Mouse (Mus musculus) skeletal muscle tissue, adult 2 months (tissue): ENCODE data around the gene Arid4a.

Experiments used
- DNase-seq: peaks from one replicate; pipeline ENCODE4 v3.0.0-alpha.2; 2012; ENCODE audit warnings: low read depth, low spot score

Gene Arid4a

GRCm38 (mm10) chr12:71015363-71016210 is at the start of gene Arid4a:
Gene Arid4a, plus strand, starts transcription at chr12:71015990.
- DNase-seq, result peak; percentile 100

- no peak for DNase-seq
Observed at GRCm38 (mm10) chr12:70967581-70967980, 48.2 kb upstream of the Arid4a start.

- DNase-seq, result peak; percentile 84
Observed at GRCm38 (mm10) chr12:70968141-70968790, 47.5 kb upstream of the Arid4a start.

- peak; percentile 90 for DNase-seq
Observed at GRCm38 (mm10) chr12:70968791-70969307, 46.9 kb upstream of the Arid4a start.

GRCm38 (mm10) chr12:70969485-70970184 is 46.2 kb upstream of the Arid4a start:
- peak; percentile 78 for DNase-seq

GRCm38 (mm10) chr12:70973831-70974230 is 42.0 kb upstream of the Arid4a start:
- DNase-seq, result no peak

GRCm38 (mm10) chr12:70974441-70975266 is 41.1 kb upstream of the Arid4a start, which contains the start of gene Psma3:
Gene Psma3, plus strand, starts transcription at chr12:70974621.
- DNase-seq, result peak; percentile 98

- no peak for DNase-seq
Observed at GRCm38 (mm10) chr12:70975406-70975805, 40.4 kb upstream of the Arid4a start.

- no peak for DNase-seq
Observed at GRCm38 (mm10) chr12:70975891-70976290, 39.9 kb upstream of the Arid4a start.

- peak; percentile 39 for DNase-seq
Observed at GRCm38 (mm10) chr12:70978345-70978744, 37.4 kb upstream of the Arid4a start.

- peak; percentile 73 for DNase-seq
Observed at GRCm38 (mm10) chr12:70984855-70985550, 30.8 kb upstream of the Arid4a start.

- DNase-seq, result no peak
Observed at GRCm38 (mm10) chr12:70997225-70997624, 18.6 kb upstream of the Arid4a start.

GRCm38 (mm10) chr12:70999423-70999903 is 16.3 kb upstream of the Arid4a start:
- DNase-seq, result peak; percentile 75

GRCm38 (mm10) chr12:71000344-71000743 is 15.4 kb upstream of the Arid4a start:
- DNase-seq, result no peak

GRCm38 (mm10) chr12:71001456-71001855 is 14.3 kb upstream of the Arid4a start:
- no peak for DNase-seq

GRCm38 (mm10) chr12:71003760-71004426 is 11.9 kb upstream of the Arid4a start:
- DNase-seq, result no peak

- DNase-seq, result no peak
Observed at GRCm38 (mm10) chr12:71006141-71006540, 9.6 kb upstream of the Arid4a start.

- no peak for DNase-seq
Observed at GRCm38 (mm10) chr12:71006901-71007300, 8.9 kb upstream of the Arid4a start.

- no peak for DNase-seq
Observed at GRCm38 (mm10) chr12:71009769-71010168, 6.0 kb upstream of the Arid4a start.
